Mouse (Mus musculus): ENCODE data around the gene Socs3. TPM values are rescaled to one million over a fixed set of nuclear protein-coding genes. Genes with fewer than 3 reads are reported as not detected.

The Socs3 gene
- polyA plus RNA-seq, 1 experiment from 2014 or later = 19.1 TPM

- H3K4me1 ChIP-seq (replicated peaks) = peaks cover 52% of the 10 kb centered on the region
These were observed 11.7 kb downstream of the Socs3 start for GRCm38 (mm10) chr11:117958197-117958596.

DNA sequence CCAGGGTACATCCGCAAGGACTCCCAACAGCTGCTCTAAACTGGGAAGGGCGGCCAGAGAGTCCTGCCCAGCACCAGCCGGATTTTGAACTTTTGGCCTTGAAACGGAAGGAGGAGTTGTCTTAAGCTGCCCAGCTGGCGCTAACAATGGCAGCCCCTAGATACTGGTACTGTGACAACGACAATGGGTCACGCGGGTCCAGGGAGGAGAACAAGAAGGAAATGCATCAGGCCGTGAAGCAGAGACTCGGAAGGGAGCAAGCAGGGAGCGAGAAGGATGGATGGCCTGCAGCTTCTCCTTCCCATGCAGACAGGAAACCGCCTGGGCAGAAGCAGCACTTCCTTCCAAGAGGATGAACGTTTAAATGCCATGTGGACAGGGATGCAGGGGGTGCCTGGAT, 14.2 kb downstream of the Socs3 start:
- H3K9ac ChIP-seq = no peak overlapping the region
- no peak for ATAC-seq
- no peaks in the 10 kb centered on the region for H3K27me3 ChIP-seq (replicated peaks)
- H3K36me3 ChIP-seq = no peaks in the 10 kb centered on the region
- no peaks in the 10 kb centered on the region for H3K9me3 ChIP-seq
- no peak overlapping the region for H3K4me3 ChIP-seq (replicated peaks)
- peaks cover 29% of the 10 kb centered on the region for H3K4me1 ChIP-seq (replicated peaks)
- H3K27ac ChIP-seq = no peak overlapping the region
- no peak overlapping the region for H3K4me2 ChIP-seq (replicated peaks)
- WGBS = 68% methylated on average over 13 of the region's 13 CpGs

More at GRCm38 (mm10) chr11:117958197-117958596, 11.7 kb downstream of the Socs3 start:
- Histone ChIP-seq H3K27me3 (replicated peaks) (no peaks in the 10 kb centered on the region), H3K9ac (no peak overlapping the region), H3K9me3 (no peaks in the 10 kb centered on the region), H3K4me3 (replicated peaks) (no peak overlapping the region), H3K27ac (no peak overlapping the region), H3K36me3 (no peaks in the 10 kb centered on the region), H3K4me2 (replicated peaks) (no peak overlapping the region)
- WGBS = 68% methylated on average over 7 of the region's 7 CpGs
- ATAC-seq = no peak

DNA sequence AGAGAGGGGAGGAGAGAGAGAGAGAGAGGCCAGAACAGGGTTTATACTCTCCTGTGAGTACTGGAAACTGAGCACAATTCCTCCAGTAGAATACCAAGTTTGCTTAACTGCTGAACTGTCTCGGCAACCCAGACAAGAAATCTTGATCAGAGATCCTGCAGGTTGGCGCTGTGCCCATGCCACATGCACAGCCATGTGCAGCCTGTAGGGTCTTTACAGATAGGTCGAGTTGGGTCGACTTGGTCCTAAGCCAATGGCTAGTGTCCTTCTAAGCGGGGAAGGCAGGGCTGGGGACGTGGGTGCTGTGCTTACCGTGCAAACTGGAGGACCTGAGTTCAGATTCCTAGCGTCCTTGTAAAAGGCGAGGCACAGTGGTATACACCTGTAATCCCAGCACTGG, 15.0 kb downstream of the Socs3 start:
- H3K4me3 ChIP-seq (replicated peaks) = no peak overlapping the region
- no peak for ATAC-seq
- WGBS = 76% methylated on average over 9 of the region's 9 CpGs
- H3K27me3 ChIP-seq (replicated peaks) = no peaks in the 10 kb centered on the region
- no peak overlapping the region for H3K9ac ChIP-seq
- no peak overlapping the region for H3K4me2 ChIP-seq (replicated peaks)
- peak overlapping the region; percentile 63; the same call in 1 of the 2 replicates for H3K27ac ChIP-seq
- no peaks in the 10 kb centered on the region for H3K36me3 ChIP-seq
- H3K4me1 ChIP-seq (replicated peaks) = peaks cover 31% of the 10 kb centered on the region
- no peaks in the 10 kb centered on the region for H3K9me3 ChIP-seq

GRCm38 (mm10) chr11:117954094-117954493, 15.8 kb downstream of the Socs3 start:
- no peaks in the 10 kb centered on the region for H3K36me3 ChIP-seq
- WGBS = 54% methylated on average over 2 of the region's 2 CpGs
- no peak for ATAC-seq
- H3K27ac ChIP-seq = 0 out of 2 replicates have a peak overlapping the region, but pooled peaks have one; percentile 63
- H3K4me2 ChIP-seq (replicated peaks) = no peak overlapping the region
- no peak overlapping the region for H3K9ac ChIP-seq
- no peaks in the 10 kb centered on the region for H3K9me3 ChIP-seq
- H3K4me3 ChIP-seq (replicated peaks) = no peak overlapping the region
- H3K27me3 ChIP-seq (replicated peaks) = no peaks in the 10 kb centered on the region
- peaks cover 38% of the 10 kb centered on the region for H3K4me1 ChIP-seq (replicated peaks)

DNA sequence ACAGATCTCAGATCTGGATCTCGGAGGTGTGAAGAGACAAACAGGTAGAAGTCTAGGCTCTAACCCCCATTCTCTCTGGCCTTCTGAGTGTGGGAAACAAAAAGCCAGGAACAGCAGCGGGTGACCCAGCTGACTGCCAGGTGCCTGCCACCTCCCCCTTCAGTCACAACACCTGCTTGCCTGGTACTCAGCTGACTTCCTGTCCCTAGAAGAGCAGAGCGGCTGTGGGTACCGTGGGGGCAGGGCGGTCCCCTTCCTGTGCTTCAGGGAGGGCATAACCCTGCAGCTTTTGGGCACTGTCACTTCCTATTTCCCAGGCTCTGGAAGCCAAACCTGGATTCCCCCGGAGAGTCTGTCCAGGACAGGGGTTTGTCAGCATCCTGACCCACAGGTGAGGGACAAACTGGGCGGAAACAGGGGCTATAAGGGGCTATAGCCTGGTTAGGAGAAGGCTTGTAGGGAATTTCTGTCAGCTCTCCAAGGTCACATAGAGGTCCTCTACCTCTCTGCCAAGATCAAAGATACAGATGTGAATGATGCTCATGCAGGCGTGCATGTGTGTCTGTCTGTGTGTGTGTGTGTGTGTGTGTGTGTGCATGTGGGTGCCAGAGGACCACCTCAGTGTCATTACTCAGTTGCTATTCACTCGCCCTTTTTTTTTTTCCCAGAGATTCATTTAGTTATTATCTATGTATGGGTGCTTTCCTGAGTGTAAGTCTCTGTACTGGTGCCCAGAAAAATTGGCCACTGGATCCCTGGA, 17.5 kb downstream of the Socs3 start:
- no peaks in the 10 kb centered on the region for H3K27me3 ChIP-seq (replicated peaks)
- no peak for ATAC-seq
- no peak overlapping the region for H3K4me2 ChIP-seq (replicated peaks)
- H3K9ac ChIP-seq = no peak overlapping the region
- no peak overlapping the region for H3K27ac ChIP-seq
- H3K4me1 ChIP-seq (replicated peaks) = peaks cover 30% of the 10 kb centered on the region
- H3K36me3 ChIP-seq = no peaks in the 10 kb centered on the region
- 72% methylated on average over 9 of the region's 9 CpGs for WGBS
- no peaks in the 10 kb centered on the region for H3K9me3 ChIP-seq
- no peak overlapping the region for H3K4me3 ChIP-seq (replicated peaks)

DNA sequence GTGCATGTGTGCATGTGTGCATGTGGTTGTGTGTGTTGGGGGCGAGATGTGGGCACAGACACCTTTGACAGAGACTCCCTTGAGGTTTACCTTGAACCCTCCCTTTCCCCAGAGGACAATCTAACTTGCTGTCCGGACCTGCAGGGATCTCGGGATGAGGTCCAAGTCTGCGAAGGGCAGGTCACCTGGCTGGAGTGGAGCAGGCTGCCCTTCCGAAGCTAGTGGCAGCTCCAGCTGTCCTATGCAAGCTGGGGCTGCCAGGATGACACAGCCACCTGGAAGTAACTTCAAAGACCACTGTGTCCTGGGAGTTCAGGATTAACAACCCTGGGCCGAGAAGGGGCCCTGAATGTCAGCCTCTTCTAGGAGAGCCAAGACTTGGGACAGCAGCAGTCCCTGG, 18.5 kb downstream of the Socs3 start:
- Histone ChIP-seq H3K4me3 (replicated peaks) (no peak overlapping the region), H3K9me3 (no peaks in the 10 kb centered on the region), H3K4me2 (replicated peaks) (no peak overlapping the region), H3K27ac (0 out of 2 replicates have a peak overlapping the region, but pooled peaks have one; percentile 17), H3K4me1 (replicated peaks) (peaks cover 37% of the 10 kb centered on the region), H3K27me3 (replicated peaks) (no peaks in the 10 kb centered on the region), H3K9ac (no peak overlapping the region), H3K36me3 (no peaks in the 10 kb centered on the region)
- ATAC-seq = no peak
- 82% methylated on average over 6 of the region's 6 CpGs for WGBS

DNA sequence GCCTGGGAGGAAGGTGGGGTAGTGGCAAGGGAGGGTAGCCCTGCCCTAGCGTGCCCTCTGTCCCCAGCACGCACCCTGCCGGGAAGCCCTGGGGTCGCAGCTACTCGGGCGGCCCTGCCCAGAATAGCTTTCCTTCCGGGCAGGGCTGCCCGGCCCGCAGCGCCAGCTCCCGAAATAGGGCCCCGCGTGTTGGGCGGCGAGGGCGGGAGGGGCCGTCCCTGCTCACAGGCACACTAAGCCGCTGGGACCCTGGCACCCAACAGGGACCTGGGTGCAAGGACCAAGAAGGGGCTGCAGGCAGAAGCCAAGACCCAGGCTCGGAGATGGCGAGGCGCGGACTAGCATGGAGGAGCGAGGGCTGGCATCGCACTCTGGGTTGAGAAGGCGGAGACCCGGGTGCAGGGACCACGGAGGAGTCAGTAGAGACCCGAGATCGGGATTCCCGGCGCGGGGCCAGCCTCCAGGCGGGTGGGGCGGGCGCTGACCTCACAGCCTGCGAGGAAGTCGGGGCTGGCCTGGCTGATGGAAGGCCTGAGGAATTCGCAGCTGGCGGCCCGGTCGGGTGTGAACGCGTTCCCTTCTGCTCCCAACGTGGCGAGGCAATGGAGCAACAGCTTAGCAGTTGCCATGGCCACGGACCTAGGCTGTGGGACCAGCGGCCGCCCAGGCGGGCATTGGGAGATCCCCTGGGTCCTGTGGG, 20.3 kb downstream of the Socs3 start:
- ATAC-seq = peak; percentile 75
- 3% methylated on average over 49 of the region's 49 CpGs for WGBS

DNA sequence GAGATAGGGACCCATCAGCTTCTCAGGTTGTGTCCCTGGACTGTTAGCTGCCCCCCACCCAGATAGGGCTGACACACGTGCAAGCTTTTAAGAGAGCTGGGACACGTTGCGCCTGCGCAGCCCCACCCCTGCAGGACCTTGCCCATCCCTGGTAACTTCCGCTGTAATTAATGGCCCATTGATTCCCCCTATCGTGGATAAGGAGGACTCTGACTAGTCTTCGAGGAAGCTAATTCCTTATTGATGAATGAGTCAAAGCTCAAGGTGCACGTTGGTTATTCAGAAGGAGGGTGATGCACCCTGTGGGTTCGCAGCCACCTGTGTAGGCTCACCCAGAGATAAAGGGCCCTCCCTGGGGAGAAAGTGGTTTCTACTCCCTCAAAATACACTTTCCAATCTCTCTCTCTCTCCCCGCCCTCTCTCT, 22.8 kb downstream of the Socs3 start:
- ATAC-seq = peak; percentile 81
- Histone ChIP-seq H3K4me2 (replicated peaks) (0 out of 2 replicates have a peak overlapping the region, but pooled peaks have one; percentile 14), H3K27ac (peak overlapping the region; percentile 38), H3K4me1 (replicated peaks) (peaks cover 29% of the 10 kb centered on the region), H3K9ac (no peak overlapping the region), H3K27me3 (replicated peaks) (no peaks in the 10 kb centered on the region), H3K4me3 (replicated peaks) (no peak overlapping the region), H3K9me3 (no peaks in the 10 kb centered on the region), H3K36me3 (no peaks in the 10 kb centered on the region)
- 58% methylated on average over 10 of the region's 10 CpGs for WGBS

More for the DNA sequence above, 20.3 kb downstream of the Socs3 start:
- peak overlapping the region; percentile 91 for H3K4me2 ChIP-seq (replicated peaks)
- H3K27me3 ChIP-seq (replicated peaks) = no peaks in the 10 kb centered on the region
- H3K4me1 ChIP-seq (replicated peaks) = peaks cover 32% of the 10 kb centered on the region
- peak overlapping the region; percentile 82 for H3K27ac ChIP-seq
- no peaks in the 10 kb centered on the region for H3K36me3 ChIP-seq
- H3K9ac ChIP-seq = peak overlapping the region; percentile 64
- H3K9me3 ChIP-seq = no peaks in the 10 kb centered on the region
- H3K4me3 ChIP-seq (replicated peaks) = peak overlapping the region; percentile 35

GRCm38 (mm10) chr11:117946195-117946979, 23.5 kb downstream of the Socs3 start:
- no peaks in the 10 kb centered on the region for H3K9me3 ChIP-seq
- no peak overlapping the region for H3K9ac ChIP-seq
- no peak overlapping the region for H3K4me3 ChIP-seq (replicated peaks)
- H3K4me2 ChIP-seq (replicated peaks) = 0 out of 2 replicates have a peak overlapping the region, but pooled peaks have one; percentile 14
- peak; percentile 40; the same call in 1 of the 2 replicates for ATAC-seq
- H3K36me3 ChIP-seq = no peaks in the 10 kb centered on the region
- peaks cover 35% of the 10 kb centered on the region for H3K4me1 ChIP-seq (replicated peaks)
- WGBS = 63% methylated on average over 11 of the region's 11 CpGs
- H3K27me3 ChIP-seq (replicated peaks) = no peaks in the 10 kb centered on the region
- H3K27ac ChIP-seq = peak overlapping the region; percentile 38

DNA sequence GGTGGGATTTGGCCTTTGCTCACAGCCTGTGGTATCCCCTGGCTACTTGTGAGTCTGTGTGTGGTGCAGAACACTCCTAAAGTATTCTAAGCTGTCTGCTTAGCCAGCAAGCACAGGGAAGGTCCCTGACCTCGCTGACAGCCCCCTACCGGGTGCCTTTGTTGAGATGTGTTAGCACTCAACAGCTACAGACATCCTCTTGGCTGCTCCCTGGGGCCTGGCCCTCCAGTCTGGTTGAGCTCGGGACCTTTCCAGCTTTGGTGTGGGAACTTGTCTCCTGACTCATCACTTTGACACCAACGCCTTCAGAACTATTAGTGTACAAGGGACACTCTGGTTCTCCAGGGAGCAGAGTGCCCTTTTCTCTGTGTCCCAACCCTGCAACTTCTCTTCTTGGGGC, 28.0 kb downstream of the Socs3 start:
- no peaks in the 10 kb centered on the region for H3K27me3 ChIP-seq (replicated peaks)
- no peak overlapping the region for H3K4me3 ChIP-seq (replicated peaks)
- no peak overlapping the region for H3K27ac ChIP-seq
- no peaks in the 10 kb centered on the region for H3K9me3 ChIP-seq
- H3K4me1 ChIP-seq (replicated peaks) = peaks cover 38% of the 10 kb centered on the region
- WGBS = 52% methylated on average over 4 of the region's 4 CpGs
- H3K36me3 ChIP-seq = no peaks in the 10 kb centered on the region
- no peak overlapping the region for H3K9ac ChIP-seq
- no peak for ATAC-seq
- H3K4me2 ChIP-seq (replicated peaks) = no peak overlapping the region

DNA sequence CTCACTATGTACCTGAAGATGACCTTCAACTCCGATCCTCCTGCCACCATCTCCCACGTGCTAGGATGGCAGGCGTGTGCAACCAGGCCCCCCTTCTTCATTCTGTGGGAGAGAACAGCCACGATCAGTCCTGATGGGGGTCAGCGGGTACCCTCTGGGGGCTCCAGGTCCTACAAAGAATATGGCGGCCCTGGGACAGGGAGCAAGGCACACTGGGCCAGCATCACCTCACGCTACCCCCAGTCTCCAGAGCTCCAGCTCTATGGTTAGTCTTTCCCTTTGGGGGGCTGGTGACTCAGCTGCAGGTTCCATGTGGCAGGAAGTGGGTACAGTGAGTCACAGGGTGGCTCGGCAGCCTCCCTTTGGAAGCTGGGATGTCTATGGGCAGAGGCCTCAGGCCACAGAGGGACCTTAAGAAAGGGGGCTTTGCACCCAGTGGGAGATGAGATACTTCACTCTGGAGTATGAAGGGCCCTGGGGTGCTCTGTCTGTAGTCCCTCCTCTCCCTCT, 28.5 kb downstream of the Socs3 start:
- H3K27me3 ChIP-seq (replicated peaks) = no peaks in the 10 kb centered on the region
- WGBS = 85% methylated on average over 8 of the region's 8 CpGs
- H3K36me3 ChIP-seq = no peaks in the 10 kb centered on the region
- no peaks in the 10 kb centered on the region for H3K9me3 ChIP-seq
- no peak overlapping the region for H3K4me3 ChIP-seq (replicated peaks)
- ATAC-seq = no peak
- H3K27ac ChIP-seq = no peak overlapping the region
- no peak overlapping the region for H3K4me2 ChIP-seq (replicated peaks)
- H3K9ac ChIP-seq = no peak overlapping the region
- H3K4me1 ChIP-seq (replicated peaks) = peaks cover 38% of the 10 kb centered on the region

DNA sequence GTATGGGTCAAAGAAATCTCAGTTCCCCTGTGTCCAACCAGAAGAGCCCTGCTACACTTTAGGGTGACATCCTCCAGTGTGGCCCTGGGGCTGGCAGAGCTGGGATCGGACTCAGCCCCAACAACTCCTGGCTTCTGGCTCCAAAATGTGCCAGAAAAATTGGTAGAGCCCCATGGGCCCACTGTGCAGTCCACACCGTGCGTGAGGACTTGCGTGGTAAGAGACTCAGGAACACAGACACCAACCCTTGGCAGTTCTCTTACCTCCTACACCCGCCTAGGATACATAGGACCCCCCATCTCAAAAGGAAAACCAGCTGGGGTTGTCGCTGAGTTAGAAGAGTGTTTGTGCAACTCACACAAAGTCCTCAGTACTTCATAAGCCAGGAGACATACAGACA, 29.0 kb downstream of the Socs3 start:
- Histone ChIP-seq H3K4me1 (replicated peaks) (peaks cover 43% of the 10 kb centered on the region), H3K9me3 (no peaks in the 10 kb centered on the region), H3K27me3 (replicated peaks) (no peaks in the 10 kb centered on the region), H3K27ac (peak overlapping the region; percentile 81), H3K4me3 (replicated peaks) (no peak overlapping the region), H3K9ac (no peak overlapping the region), H3K36me3 (no peaks in the 10 kb centered on the region), H3K4me2 (replicated peaks) (no peak overlapping the region)
- ATAC-seq = no peak
- WGBS = 93% methylated on average over 6 of the region's 6 CpGs

Measured in intestine, embryonic 15.5 days (tissue).